Mouse (Mus musculus) heart, embryonic 13.5 days (tissue): Measurements from ENCODE around the gene Tas2r102. TPM values are rescaled to one million over a fixed set of nuclear protein-coding genes. Genes with fewer than 3 reads are reported as not detected.

ENCODE experiments used
- ATAC-seq: fragments of 200-750 bp; cut with Nextera tagmentation; 2 replicates; pipeline ENCODE4 v1.8.0; 2017; ENCODE audit warnings: moderate TSS enrichment; ENCODE audit not compliant: insufficient number of reproducible peaks, low FRiP score, low TSS enrichment; ENCODE audit errors: extremely low read depth
- H3K27ac ChIP-seq: fragments of 300-500 bp; sonication (generic); replicated peaks from 2 replicates; pipeline ENCODE4 v1.5.1; 2015; ENCODE audit warnings: moderate library complexity, mild to moderate bottlenecking, inconsistent platforms
- H3K27me3 ChIP-seq: fragments of 300-500 bp; sonication (generic); replicated peaks from 2 replicates; pipeline ENCODE4 v1.6.1; 2015; ENCODE audit warnings: mild to moderate bottlenecking, inconsistent platforms
- H3K36me3 ChIP-seq: fragments of 300-500 bp; sonication (generic); 2 replicates; pipeline ENCODE4 v1.6.1; 2015; ENCODE audit warnings: mild to moderate bottlenecking, inconsistent platforms
- H3K4me1 ChIP-seq: fragments of 300-500 bp; sonication (generic); 2 replicates; pipeline ENCODE4 v1.6.1; 2015; ENCODE audit warnings: inconsistent platforms
- H3K4me2 ChIP-seq: fragments of 300-500 bp; sonication (generic); 2 replicates; pipeline ENCODE4 v1.6.1; 2015; ENCODE audit warnings: inconsistent platforms, mild to moderate bottlenecking, moderate library complexity
- H3K4me3 ChIP-seq: fragments of 300-500 bp; sonication (generic); 2 replicates; pipeline ENCODE4 v1.5.1; 2015; ENCODE audit warnings: moderate library complexity, mild to moderate bottlenecking, inconsistent platforms
- H3K9ac ChIP-seq: fragments of 300-500 bp; sonication (generic); 2 replicates; pipeline ENCODE4 v1.6.1; 2015; ENCODE audit warnings: inconsistent platforms, mild to moderate bottlenecking, moderate library complexity
- H3K9me3 ChIP-seq: fragments of 300-500 bp; sonication (generic); 2 replicates; pipeline ENCODE4 v1.6.1; 2016; ENCODE audit warnings: inconsistent platforms
- WGBS: fragments of 180-500 bp; shearing (Covaris S2); methylation state at CpG from one replicate; pipeline ENCODE4 v1.1.7; 2015; ENCODE audit warnings: mixed read lengths; 5-methylcytosine and 5-hydroxymethylcytosine counted together
- polyA plus RNA-seq: library from polyadenylated mRNA; unstranded; fragments of >200 nt; fragmentation: Nextera tagmentation; extraction: Ambion mirVana; gene quantifications from 2 replicates; pipeline ENCODE4 v1.2.1, GENCODE M21; 2015

The Tas2r102 gene
- polyA plus RNA-seq, result not detected in 2 replicates

DNA sequence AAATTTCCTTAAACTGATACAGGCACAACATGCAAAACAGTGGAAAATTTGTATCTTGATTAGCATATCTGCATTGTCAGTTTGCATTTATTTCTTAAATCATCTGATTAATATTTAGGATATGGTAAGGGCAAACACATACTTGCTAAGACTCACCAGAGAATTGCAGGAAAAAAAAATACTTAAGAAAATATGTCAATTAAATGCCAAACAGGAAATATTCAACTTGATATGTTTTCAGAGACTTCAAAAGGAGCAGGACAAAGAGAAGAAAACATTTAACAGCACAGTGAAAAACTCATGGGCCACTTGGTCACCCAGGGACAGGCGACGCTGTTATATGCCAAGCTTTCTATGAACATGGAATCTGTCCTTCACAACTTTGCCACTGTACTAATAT lies at the start of gene Tas2r102:
TSS of gene Tas2r102 (plus strand) at position 301 of the 400 bp plus-strand sequence.
- no peaks in the 10 kb centered on the region for H3K36me3 ChIP-seq
- H3K9ac ChIP-seq, result no peak within 1 kb of the TSS
- WGBS, result 81% methylated on average over 2 of the region's 2 CpGs
- H3K9me3 ChIP-seq, result no peaks in the 10 kb centered on the region
- H3K4me2 ChIP-seq, result no peak within 1 kb of the TSS
- H3K4me3 ChIP-seq, result no peak within 1 kb of the TSS
- no peaks in the 10 kb centered on the region for H3K4me1 ChIP-seq
- H3K27me3 ChIP-seq, result no peaks in the 10 kb centered on the region
- ATAC-seq, result no peak
- H3K27ac ChIP-seq, result no peak within 1 kb of the TSS

DNA sequence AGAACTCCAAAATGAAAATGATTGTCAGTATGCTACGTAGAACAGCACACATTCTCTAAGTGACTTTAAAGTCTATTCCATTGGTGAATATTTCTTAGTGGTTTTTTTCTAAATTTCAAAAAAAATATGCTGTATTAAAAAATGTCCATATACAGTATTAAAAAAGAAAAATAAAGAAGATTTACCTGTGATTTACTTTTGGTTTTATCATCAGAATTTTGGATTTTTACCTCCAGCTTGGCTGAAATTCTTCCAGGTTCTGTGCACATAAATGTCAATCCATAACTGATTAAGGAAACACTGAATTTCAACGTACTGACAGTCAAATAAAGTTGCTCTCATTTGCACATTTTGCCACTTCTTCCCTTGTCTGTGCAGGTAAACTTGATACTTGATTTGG lies 24.0 kb upstream of the Tas2r102 start, which contains the start of gene Tas2r115:
TSS of gene Tas2r115 (minus strand) at position 101 of the 400 bp plus-strand sequence.
- WGBS, result 60% methylated on average over 2 of the region's 2 CpGs
- ATAC-seq, result no peak
- no peaks in the 10 kb centered on the region for H3K4me1 ChIP-seq

GRCm38 (mm10) chr6:132750206-132750605 lies 11.7 kb upstream of the Tas2r102 start:
- Histone ChIP-seq H3K27me3 (no peaks in the 10 kb centered on the region), H3K9me3 (no peaks in the 10 kb centered on the region), H3K9ac (no peak overlapping the region), H3K36me3 (no peaks in the 10 kb centered on the region), H3K4me3 (no peak overlapping the region), H3K4me2 (no peak overlapping the region), H3K4me1 (no peaks in the 10 kb centered on the region), H3K27ac (no peak overlapping the region)
- 50% methylated on average over 2 of the region's 2 CpGs for WGBS
- ATAC-seq, result no peak

More for the DNA sequence above, 24.0 kb upstream of the Tas2r102 start, which contains the start of gene Tas2r115:
- no peak within 1 kb of the TSS for H3K27ac ChIP-seq
- no peaks in the 10 kb centered on the region for H3K36me3 ChIP-seq
- H3K4me2 ChIP-seq, result no peak within 1 kb of the TSS
- no peaks in the 10 kb centered on the region for H3K27me3 ChIP-seq
- no peak within 1 kb of the TSS for H3K9ac ChIP-seq
- H3K4me3 ChIP-seq, result no peak within 1 kb of the TSS
- no peaks in the 10 kb centered on the region for H3K9me3 ChIP-seq

- 70% methylated on average over 1 of the region's 1 CpGs for WGBS
- Histone ChIP-seq H3K9me3 (no peaks in the 10 kb centered on the region), H3K9ac (no peak within 1 kb of the TSS), H3K4me1 (no peaks in the 10 kb centered on the region), H3K27ac (no peak within 1 kb of the TSS), H3K27me3 (no peaks in the 10 kb centered on the region), H3K36me3 (no peaks in the 10 kb centered on the region), H3K4me3 (no peak within 1 kb of the TSS), H3K4me2 (no peak within 1 kb of the TSS)
- ATAC-seq, result no peak
Measured at GRCm38 (mm10) chr6:132754430-132754829, 7.5 kb upstream of the Tas2r102 start, which contains the start of gene Tas2r124. Gene Tas2r124 (plus strand): TSS chr6:132754730.

DNA sequence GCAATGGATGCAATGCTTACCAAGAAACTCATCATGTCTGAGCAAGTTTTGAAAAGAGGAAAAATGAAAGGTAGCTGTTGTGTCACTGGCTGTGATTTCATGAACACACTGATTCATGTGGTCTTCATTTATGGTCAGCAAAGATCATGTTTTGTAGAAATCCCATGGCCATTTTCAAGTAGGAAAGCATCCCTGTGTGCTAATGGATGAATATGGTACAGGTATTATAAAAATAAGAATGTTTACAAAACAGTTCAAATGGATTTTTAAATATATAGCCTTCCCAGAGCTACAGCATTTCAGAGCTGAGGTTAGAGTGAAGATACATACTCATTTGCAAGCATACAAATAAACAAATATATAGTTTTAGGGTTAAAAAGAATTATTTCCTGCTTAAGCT lies 16.1 kb downstream of the Tas2r102 start, which contains the start of gene Tas2r136:
TSS of gene Tas2r136 (minus strand) at position 101 of the 400 bp plus-strand sequence.
- no peak for ATAC-seq
- Histone ChIP-seq H3K4me3 (no peak within 1 kb of the TSS), H3K4me2 (no peak within 1 kb of the TSS), H3K9ac (no peak within 1 kb of the TSS), H3K27me3 (no peaks in the 10 kb centered on the region), H3K27ac (no peak within 1 kb of the TSS), H3K36me3 (no peaks in the 10 kb centered on the region), H3K9me3 (no peaks in the 10 kb centered on the region), H3K4me1 (no peaks in the 10 kb centered on the region)

GRCm38 (mm10) chr6:132795393-132795792 lies 33.5 kb downstream of the Tas2r102 start:
- H3K4me2 ChIP-seq, result no peak overlapping the region
- WGBS, result 32% methylated on average over 1 of the region's 1 CpGs
- no peak overlapping the region for H3K9ac ChIP-seq
- no peaks in the 10 kb centered on the region for H3K36me3 ChIP-seq
- no peak overlapping the region for H3K4me3 ChIP-seq
- no peaks in the 10 kb centered on the region for H3K27me3 ChIP-seq
- H3K4me1 ChIP-seq, result no peaks in the 10 kb centered on the region
- no peak for ATAC-seq
- H3K27ac ChIP-seq, result no peak overlapping the region
- H3K9me3 ChIP-seq, result peaks cover 25% of the 10 kb centered on the region; the same call in 1 of the 2 replicates

DNA sequence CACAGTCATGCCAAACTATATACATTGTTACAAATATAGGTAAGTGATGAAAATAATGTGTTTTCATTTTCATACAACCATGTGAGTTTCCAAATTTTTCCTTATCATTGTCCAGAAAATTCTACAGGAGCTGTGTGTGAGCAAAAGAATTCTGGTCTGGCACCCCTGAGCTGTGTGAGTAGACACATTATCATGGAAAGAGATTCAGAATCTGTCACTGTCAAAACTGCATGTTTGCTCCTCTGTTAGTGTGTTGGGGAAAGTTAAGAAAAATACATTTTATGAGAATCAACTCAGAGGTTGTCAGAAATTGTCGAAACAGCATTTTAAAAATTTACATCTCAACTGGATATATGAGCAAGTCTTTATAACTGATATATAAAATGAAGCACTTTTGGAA lies 40.6 kb downstream of the Tas2r102 start, which contains the start of gene Tas2r117:
TSS of gene Tas2r117 (plus strand) at position 301 of the 400 bp plus-strand sequence.
- H3K4me1 ChIP-seq, result no peaks in the 10 kb centered on the region
- H3K36me3 ChIP-seq, result no peaks in the 10 kb centered on the region
- no peak within 1 kb of the TSS for H3K4me3 ChIP-seq
- H3K4me2 ChIP-seq, result no peak within 1 kb of the TSS
- no peaks in the 10 kb centered on the region for H3K9me3 ChIP-seq
- no peak for ATAC-seq
- H3K9ac ChIP-seq, result no peak within 1 kb of the TSS
- no peak within 1 kb of the TSS for H3K27ac ChIP-seq
- H3K27me3 ChIP-seq, result no peaks in the 10 kb centered on the region
- 71% methylated on average over 1 of the region's 1 CpGs for WGBS

Other genes with a start within 250 kb of the Tas2r102 start
- not detected in 2 replicates for gene Prh1, start 192.3 kb upstream of the Tas2r102 start, polyA plus RNA-seq
- gene Prp2, start 166.2 kb upstream of the Tas2r102 start, polyA plus RNA-seq, result not detected in 2 replicates
- not detected in 2 replicates for gene A630073D07Rik, start 110.6 kb upstream of the Tas2r102 start, polyA plus RNA-seq
- gene Tas2r120, start 105.2 kb upstream of the Tas2r102 start, polyA plus RNA-seq, result not detected in 2 replicates
- not detected in 2 replicates for gene Tas2r121, start 61.1 kb upstream of the Tas2r102 start, polyA plus RNA-seq
- gene Tas2r122, start 50.2 kb upstream of the Tas2r102 start, polyA plus RNA-seq, result not detected in 2 replicates
- not detected in 2 replicates for gene Tas2r115, start 24.1 kb upstream of the Tas2r102 start, polyA plus RNA-seq
- not detected in 2 replicates for gene Tas2r124, start 7.4 kb upstream of the Tas2r102 start, polyA plus RNA-seq
- not detected in 2 replicates for gene Tas2r136, start 16.0 kb downstream of the Tas2r102 start, polyA plus RNA-seq
- not detected in 2 replicates for gene Tas2r117, start 40.7 kb downstream of the Tas2r102 start, polyA plus RNA-seq
- gene Tas2r123, start 85.0 kb downstream of the Tas2r102 start, polyA plus RNA-seq, result not detected in 2 replicates
- gene Tas2r116, start 93.3 kb downstream of the Tas2r102 start, polyA plus RNA-seq, result not detected in 2 replicates
- not detected in 2 replicates for gene Tas2r110, start 105.9 kb downstream of the Tas2r102 start, polyA plus RNA-seq
- not detected in 2 replicates for gene Tas2r113, start 130.9 kb downstream of the Tas2r102 start, polyA plus RNA-seq
- gene Tas2r125, start 147.5 kb downstream of the Tas2r102 start, polyA plus RNA-seq, result not detected in 2 replicates
- gene Tas2r129, start 189.0 kb downstream of the Tas2r102 start, polyA plus RNA-seq, result not detected in 2 replicates
- not detected in 2 replicates for gene Tas2r131, start 195.8 kb downstream of the Tas2r102 start, polyA plus RNA-seq
- gene Tas2r109, start 218.8 kb downstream of the Tas2r102 start, polyA plus RNA-seq, result not detected in 2 replicates